In the genomic region with DNA sequence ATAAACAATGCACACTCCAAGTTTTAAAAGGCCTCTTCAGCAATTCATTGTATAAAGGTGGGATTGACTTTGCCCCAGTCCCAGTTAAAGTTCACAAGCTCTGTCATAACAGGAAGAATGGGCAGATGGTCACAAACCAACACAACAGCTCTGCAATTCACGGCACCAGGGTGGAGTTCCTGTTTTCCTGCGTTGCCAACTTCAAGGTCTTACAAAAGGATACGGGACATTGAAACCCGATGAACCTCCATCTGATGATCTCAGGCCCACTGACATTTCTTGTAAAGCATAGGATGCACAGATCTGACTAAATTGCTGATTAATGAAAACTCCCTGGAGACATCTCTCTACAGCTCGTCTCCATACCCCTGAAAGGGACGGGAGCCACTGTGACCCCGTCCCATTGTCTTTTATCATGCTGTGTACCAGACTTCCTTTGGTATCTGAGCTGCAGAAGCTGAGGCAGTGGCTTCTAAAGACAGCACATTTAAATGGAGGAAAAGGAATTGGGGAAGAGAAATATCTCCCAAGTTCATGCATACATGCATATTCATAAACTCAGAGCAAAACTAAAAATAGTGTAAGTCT, we compare ENCODE assay signal across 10 mouse cellular contexts. TPM values are rescaled to one million over a fixed set of nuclear protein-coding genes. Genes with fewer than 3 reads are reported as not detected.
A peak's percentile ranks its signal among the peaks of the same experiment; 100 is the strongest.
DNase-seq lines count a peak whose midpoint lies in the region; ATAC-seq and TF ChIP-seq lines count a peak whose summit lies in the region.
"Had no signal": no experiment of that assay in that cellular context is flagged by ENCODE, and none has a peak within 500 bp of the region (broad histone marks: within the 10 kb centered on the region; RNA-seq: fewer than 3 reads in every experiment).

No protein-coding gene starts in this region.

- peak overlapping the region; percentile 72 for H3K27ac ChIP-seq in brown adipose tissue, adult 24 weeks (replicated peaks; ENCODE audit: low read depth, low read length)
- peak overlapping the region; percentile 42 for H3K27ac ChIP-seq in kidney, adult 2 months (ENCODE audit: insufficient read depth, low read depth, low read length)
- H3K27ac ChIP-seq in forebrain, embryonic 13.5 days, result no peak overlapping the region
- no peak overlapping the region for H3K27ac ChIP-seq in midbrain, embryonic 10.5 days (replicated peaks)
- H3K27ac ChIP-seq: layer of hippocampus, adult 2 months had no signal

- H3K9me3 ChIP-seq in forebrain, embryonic 13.5 days (replicated peaks), result no peaks in the 10 kb centered on the region
- H3K9me3 ChIP-seq in midbrain, embryonic 10.5 days (replicated peaks), result no peaks in the 10 kb centered on the region

- peak overlapping the region; percentile 72 for H3K4me3 ChIP-seq in brown adipose tissue, adult 24 weeks (ENCODE audit: insufficient read depth, low read depth, low read length)
- H3K4me3 ChIP-seq in kidney, adult 2 months (ENCODE audit: insufficient read depth, low read depth, low read length), result no peak overlapping the region
- peak overlapping the region; percentile 53 for H3K4me3 ChIP-seq in lung, adult 2 months (replicated peaks; ENCODE audit: extremely low read depth, low read depth, low read length)
- no peak overlapping the region for H3K4me3 ChIP-seq in forebrain, embryonic 13.5 days
- no peak overlapping the region for H3K4me3 ChIP-seq in midbrain, embryonic 10.5 days

- H3K9ac ChIP-seq in forebrain, embryonic 13.5 days, result no peak overlapping the region

- WGBS in kidney, adult 2 months, result 55% methylated on average over 7 of the region's 7 CpGs
- 30% methylated on average over 7 of the region's 7 CpGs for WGBS in lung, adult 2 months
- 61% methylated on average over 7 of the region's 7 CpGs for WGBS in forebrain, embryonic 13.5 days
- WGBS in midbrain, embryonic 10.5 days, result 66% methylated on average over 7 of the region's 7 CpGs

- no peak for ATAC-seq in forebrain, embryonic 13.5 days
- ATAC-seq: Patski had no signal

- no peak overlapping the region for H3K4me2 ChIP-seq in forebrain, embryonic 13.5 days

- no peak for TF ChIP-seq POLR2A in kidney, adult 2 months (IDR thresholded peaks at IDR 0.05; ENCODE audit: low read depth, low read length)
- TF ChIP-seq POLR2A in lung, adult 2 months (IDR thresholded peaks at IDR 0.05; ENCODE audit: borderline replicate concordance, extremely low read depth, low read depth, low read length), result no peak

- TF ChIP-seq CTCF in kidney, adult 2 months (conservative IDR thresholded peaks at IDR 0.05; ENCODE audit: insufficient read depth, insufficient read length, low read depth, low read length), result no peak
- TF ChIP-seq CTCF in lung, adult 2 months (IDR thresholded peaks at IDR 0.05; ENCODE audit: insufficient read depth, low read length), result no peak

- H3K4me1 ChIP-seq in brown adipose tissue, adult 24 weeks (ENCODE audit: control insufficient read depth, insufficient read depth, insufficient read length, low read length), result peaks cover 10% of the 10 kb centered on the region; the same call in 1 of the 2 replicates
- H3K4me1 ChIP-seq in kidney, adult 2 months (ENCODE audit: control insufficient read depth, insufficient read depth, low read length), result no peaks in the 10 kb centered on the region
- H3K4me1 ChIP-seq in lung, adult 2 months (ENCODE audit: control insufficient read depth, insufficient read depth, low read length), result peaks cover 11% of the 10 kb centered on the region
- peaks cover 18% of the 10 kb centered on the region for H3K4me1 ChIP-seq in forebrain, embryonic 13.5 days
- H3K4me1 ChIP-seq in midbrain, embryonic 10.5 days, result peaks cover 26% of the 10 kb centered on the region

- peak; percentile 15 for DNase-seq in adrenal gland, postnatal 10 days
- DNase-seq in adrenal gland, adult 8-10 months, result no peak
- DNase-seq in kidney, adult 2 months, result peak; percentile 78
- no peak for DNase-seq in lung, adult 2 months
- DNase-seq in midbrain, embryonic 10.5 days (ENCODE audit: low spot score), result no peak
- DNase-seq in layer of hippocampus, adult 11-12 months (ENCODE audit: low spot score), result no peak

- no peaks in the 10 kb centered on the region for H3K27me3 ChIP-seq in kidney, adult 2 months (replicated peaks; ENCODE audit: control insufficient read depth, insufficient read depth, low read length)
- H3K27me3 ChIP-seq in forebrain, embryonic 13.5 days, result peaks cover 77% of the 10 kb centered on the region
- peaks cover 72% of the 10 kb centered on the region for H3K27me3 ChIP-seq in midbrain, embryonic 10.5 days (ENCODE audit: low read depth, poor library complexity, severe bottlenecking)
- H3K27me3 ChIP-seq: Patski had no signal

- no peaks in the 10 kb centered on the region for H3K36me3 ChIP-seq in kidney, adult 2 months (ENCODE audit: control insufficient read depth, insufficient read depth, low read length)
- no peaks in the 10 kb centered on the region for H3K36me3 ChIP-seq in forebrain, embryonic 13.5 days (ENCODE audit: poor library complexity, severe bottlenecking)
- H3K36me3 ChIP-seq in midbrain, embryonic 10.5 days, result no peaks in the 10 kb centered on the region

RNA-seq across cellular contexts. Expression of a gene that starts 3.6 kb away (rescaled TPM):
- 100 to 1,000 TPM in 1 of 2 experiments, 10 to 100 TPM in 1; 93.4 to 107 TPM for total RNA-seq in adrenal gland, postnatal 10 days (2021)
- total RNA-seq in adrenal gland, adult 8-10 months (2022), result 100 to 1,000 TPM in 2 of 4 experiments, 10 to 100 TPM in 2; 75.8 to 125 (median 99.9) TPM
- 22.0 and 39.9 TPM in 2 replicates for polyA plus RNA-seq in brown adipose tissue, adult 24 weeks (2012; ENCODE audit: insufficient read depth, insufficient read length, missing spikeins)
- polyA plus RNA-seq in kidney, adult 2 months (2012; rRNA removed), result 28.0 and 32.3 TPM in 2 replicates
- polyA plus RNA-seq in lung, adult 2 months (2012; rRNA removed), result 71.7 and 106 TPM in 2 replicates
- polyA plus RNA-seq in forebrain, embryonic 13.5 days (2015; fragmentation: Nextera tagmentation; extraction: Ambion mirVana), result 16.9 and 17.3 TPM in 2 replicates
- 26.2 and 29.2 TPM in 2 replicates for polyA plus RNA-seq in midbrain, embryonic 10.5 days (2016; fragmentation: Nextera tagmentation; extraction: Ambion mirVana)
- polyA plus RNA-seq: Patski had no signal

Comparison
In these comparisons a context has a peak if more than half of its experiments do, and no peak if none do; other contexts are left out.
1. DNase-seq: peak in adrenal gland, postnatal 10 days (single experiment) and kidney, adult 2 months (single experiment); none in adrenal gland, adult 8-10 months (single experiment), lung, adult 2 months (single experiment), midbrain, embryonic 10.5 days (single experiment) and layer of hippocampus, adult 11-12 months (single experiment).
2. H3K27ac ChIP-seq: peak in brown adipose tissue, adult 24 weeks (single experiment) and kidney, adult 2 months (single experiment); none in forebrain, embryonic 13.5 days (single experiment) and midbrain, embryonic 10.5 days (single experiment).
3. H3K4me3 ChIP-seq: peak in brown adipose tissue, adult 24 weeks (single experiment) and lung, adult 2 months (single experiment); none in kidney, adult 2 months (single experiment), forebrain, embryonic 13.5 days (single experiment) and midbrain, embryonic 10.5 days (single experiment).